Mouse (Mus musculus) spleen, embryonic (tissue): ENCODE results near the gene Cep70.

Experiments
- CTCF ChIA-PET: fragments of 350-600 bp; sonication (Branson Sonifier 250); formaldehyde crosslinking; loops from one replicate; lab custom pipeline; 2022; lab: Charles Lee

Cep70 gene

DNA sequence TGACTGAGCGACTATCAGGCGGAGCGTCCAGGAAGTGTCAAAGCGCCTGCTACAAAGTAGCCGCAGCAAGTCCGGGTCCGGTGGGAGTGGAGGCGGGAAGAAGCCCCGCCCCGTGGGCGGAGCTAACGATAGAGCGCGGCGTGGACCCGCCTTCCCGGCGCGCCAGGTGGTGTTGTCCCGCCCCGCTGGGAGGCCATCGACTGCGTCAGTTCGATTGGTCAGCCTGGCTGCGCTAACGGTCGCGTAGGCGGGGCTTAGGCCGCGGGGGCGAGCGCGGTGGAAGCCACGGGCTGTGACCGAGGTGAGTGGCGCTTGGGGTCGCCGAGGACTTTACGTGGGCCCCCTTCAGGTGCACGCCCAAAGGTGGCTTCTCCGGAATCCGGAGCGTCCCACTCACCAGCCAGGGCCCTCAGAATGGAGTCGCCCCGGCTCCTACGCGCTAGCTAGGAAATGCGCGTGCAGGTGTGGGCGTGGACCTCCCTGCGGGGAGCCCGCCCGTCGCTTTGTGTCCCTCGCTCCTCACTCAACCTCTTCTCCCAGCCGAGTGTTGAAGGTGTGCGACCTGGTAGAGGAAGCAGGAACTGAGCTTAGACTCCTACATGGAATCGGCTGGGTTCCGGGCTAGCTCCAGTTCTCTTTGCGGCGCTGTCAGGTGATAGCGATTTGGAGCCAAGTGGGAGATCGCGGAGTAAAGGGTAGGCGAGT is at the start of gene Cep70:
TSS of gene Cep70 (plus strand) at position 178 of the 705 bp plus-strand sequence.
- CTCF ChIA-PET = interaction anchor here (1.1 kb wide), 1 partner anchor 12 kb away, joined by 4 read pairs; no protein-coding TSS in a partner anchor

GRCm38 (mm10) chr9:99212643-99213042 is 30.5 kb upstream of the Cep70 start:
- CTCF ChIA-PET = no interaction called here

- CTCF ChIA-PET = no interaction called here
Measured at GRCm38 (mm10) chr9:99216182-99216581, 27.0 kb upstream of the Cep70 start.

GRCm38 (mm10) chr9:99217999-99218719 is 25.0 kb upstream of the Cep70 start:
- CTCF ChIA-PET = interaction anchor here (0.6 kb wide), 1 partner anchor 104 kb away, joined by 3 read pairs; no protein-coding TSS in a partner anchor

DNA sequence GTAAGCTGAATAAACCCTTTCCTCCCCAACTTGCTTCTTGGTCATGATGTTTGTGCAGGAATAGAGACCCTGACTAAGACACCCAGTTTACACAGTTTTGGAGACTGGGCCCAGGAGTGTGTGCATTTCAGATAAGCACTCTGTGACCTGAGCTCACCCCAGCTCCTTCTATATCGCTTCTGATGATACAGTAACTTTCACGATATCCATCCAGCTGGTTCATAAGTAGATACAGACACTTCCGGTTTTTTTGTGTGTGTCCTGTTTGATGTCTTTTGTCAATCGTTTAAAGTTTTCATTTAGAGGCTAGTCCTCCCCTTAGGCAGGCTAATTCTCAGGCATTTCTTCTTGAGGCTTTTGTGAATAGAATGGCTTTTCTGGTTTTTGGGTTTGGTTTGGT is 21.5 kb upstream of the Cep70 start:
- CTCF ChIA-PET = no interaction called here

DNA sequence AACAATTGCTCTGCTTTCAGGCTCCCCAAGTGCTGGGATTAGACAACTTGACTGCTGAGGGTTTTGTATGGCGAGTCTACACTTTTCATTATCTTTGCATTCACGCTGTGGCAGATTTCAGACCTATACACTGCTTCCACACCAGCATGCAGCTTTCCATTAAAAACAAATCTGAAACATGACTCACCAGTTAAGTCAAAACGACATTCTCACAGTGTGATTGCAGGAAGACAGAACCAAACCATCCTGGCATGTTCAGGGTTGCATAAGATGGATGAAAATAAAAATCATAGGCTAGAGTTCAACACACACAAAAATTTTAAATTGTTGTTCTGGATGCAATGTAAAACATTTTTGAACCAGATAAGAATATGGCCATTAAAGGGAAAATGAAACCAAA is 18.6 kb upstream of the Cep70 start:
- CTCF ChIA-PET = no interaction called here

DNA sequence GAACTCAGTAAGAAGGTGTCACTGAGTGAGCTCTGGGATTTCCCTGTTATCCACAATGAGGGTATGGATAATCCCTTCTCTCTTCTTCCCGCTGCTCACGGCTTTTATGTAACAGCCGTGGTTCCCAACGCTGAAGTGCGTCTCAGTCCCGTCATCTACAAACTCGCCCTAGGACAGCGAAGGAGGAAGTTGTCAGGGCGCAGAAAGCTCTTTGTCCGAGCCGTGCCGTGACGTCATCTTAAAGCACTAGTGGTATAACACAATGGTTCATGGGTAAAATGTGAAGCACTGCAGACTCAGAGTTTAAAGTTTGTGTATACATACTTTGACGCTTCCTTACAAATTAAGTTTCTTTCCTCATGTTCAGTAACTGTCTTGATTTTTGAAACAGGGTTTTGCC is 13.7 kb upstream of the Cep70 start:
- CTCF ChIA-PET = no interaction called here

DNA sequence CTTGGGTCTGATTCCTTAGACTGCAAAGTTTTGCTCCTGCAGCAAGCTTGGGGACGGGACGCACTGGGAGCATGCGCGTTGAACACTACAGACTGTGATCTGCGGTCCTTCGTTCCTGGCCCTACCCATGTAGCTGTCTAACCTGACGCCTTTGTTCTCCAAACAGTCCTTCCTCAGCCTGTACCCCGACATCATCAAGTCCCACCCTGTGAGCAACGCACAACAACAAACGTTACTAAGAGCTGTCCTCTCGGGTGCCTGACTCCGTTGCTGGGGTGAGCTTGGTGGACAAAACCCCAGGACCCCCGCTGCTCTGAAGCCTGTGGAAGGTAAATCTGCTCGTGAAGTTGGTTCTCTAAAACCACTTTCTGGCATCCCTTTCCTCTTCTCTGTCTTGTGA is 6.0 kb upstream of the Cep70 start, which contains the start of gene Faiml:
TSS of gene Faiml (minus strand) at position 101 of the 400 bp plus-strand sequence.
- CTCF ChIA-PET = no interaction called here

- CTCF ChIA-PET = no interaction called here
Measured at GRCm38 (mm10) chr9:99238276-99238675, 4.9 kb upstream of the Cep70 start.

GRCm38 (mm10) chr9:99239256-99239655 is 3.9 kb upstream of the Cep70 start:
- CTCF ChIA-PET = interaction anchor here (0.8 kb wide), 1 partner anchor 1496 kb away, joined by 3 read pairs; no protein-coding TSS in a partner anchor

- CTCF ChIA-PET = no interaction called here
Measured at GRCm38 (mm10) chr9:99240571-99240970, 2.6 kb upstream of the Cep70 start.

DNA sequence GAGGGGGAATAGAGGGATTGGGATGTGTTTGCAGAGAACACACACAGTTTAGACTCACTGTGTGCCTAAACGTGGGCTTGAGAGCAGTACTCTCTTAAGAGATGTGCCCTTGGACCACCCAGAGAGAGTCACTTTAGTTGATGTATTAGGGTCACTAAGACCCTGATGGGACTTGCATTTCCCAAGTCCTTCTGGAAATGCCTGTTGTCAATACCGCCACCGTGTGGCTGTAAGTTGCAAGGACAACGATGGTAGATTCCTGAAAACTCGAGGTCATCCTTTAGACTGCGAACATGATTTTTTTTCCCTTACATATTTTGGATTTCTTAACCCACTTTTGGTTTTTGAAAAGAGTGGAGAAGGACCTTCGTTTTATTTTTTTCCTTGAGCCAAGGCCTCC is 1.1 kb upstream of the Cep70 start:
- CTCF ChIA-PET = interaction anchor here (1.1 kb wide), 1 partner anchor 11 kb away, joined by 4 read pairs; no protein-coding TSS in a partner anchor

- CTCF ChIA-PET = interaction anchor here (0.5 to 1.1 kb wide), 2 partner anchors 11 to 222 kb away, joined by 3 to 4 read pairs; no protein-coding TSS in a partner anchor
Measured at GRCm38 (mm10) chr9:99242533-99243189, 506 bp upstream of the Cep70 start.

- CTCF ChIA-PET = no interaction called here
Measured at GRCm38 (mm10) chr9:99243895-99244293, 727 bp downstream of the Cep70 start.

GRCm38 (mm10) chr9:99248304-99248703 is 5.1 kb downstream of the Cep70 start:
- CTCF ChIA-PET = no interaction called here

DNA sequence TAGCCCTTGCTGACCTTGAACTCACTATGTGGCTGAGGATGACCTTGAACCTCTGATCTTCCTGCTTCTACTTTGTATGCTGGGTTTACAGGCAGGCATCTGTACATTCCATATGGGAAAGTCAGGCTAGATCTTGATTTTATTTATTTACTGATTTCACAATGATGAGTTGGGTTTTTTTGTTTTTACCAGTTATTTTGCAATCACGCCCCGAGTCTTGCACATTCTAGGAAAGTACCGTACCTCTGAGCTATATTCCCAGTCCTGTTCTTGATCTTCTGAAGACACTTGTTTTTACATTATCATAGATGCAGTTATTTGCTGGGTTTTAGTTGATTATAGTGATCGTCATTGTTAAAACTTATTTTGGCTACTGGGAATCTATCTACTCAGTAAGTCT is 5.7 kb downstream of the Cep70 start:
- CTCF ChIA-PET = no interaction called here

DNA sequence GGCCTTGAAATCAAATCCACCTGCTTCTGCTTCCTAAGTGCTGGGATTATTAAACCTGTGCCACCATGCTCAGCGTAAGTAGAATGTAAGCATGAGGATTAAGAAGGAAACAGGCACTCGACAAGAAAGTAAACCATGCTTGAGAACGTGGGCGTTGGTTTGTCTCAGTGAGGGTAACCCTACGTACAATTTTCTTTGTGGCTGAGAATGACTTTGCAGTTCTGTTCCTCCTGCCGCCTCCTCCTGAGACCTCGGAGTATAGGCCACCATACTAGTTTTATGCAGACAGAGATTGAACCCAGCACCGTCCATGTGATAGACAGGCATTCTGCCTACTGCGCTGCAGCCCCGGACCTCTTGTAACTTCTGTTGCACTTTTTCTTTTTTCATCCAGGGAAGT is 10.7 kb downstream of the Cep70 start:
- CTCF ChIA-PET = no interaction called here

GRCm38 (mm10) chr9:99256206-99256605 is 13.0 kb downstream of the Cep70 start:
- CTCF ChIA-PET = no interaction called here

DNA sequence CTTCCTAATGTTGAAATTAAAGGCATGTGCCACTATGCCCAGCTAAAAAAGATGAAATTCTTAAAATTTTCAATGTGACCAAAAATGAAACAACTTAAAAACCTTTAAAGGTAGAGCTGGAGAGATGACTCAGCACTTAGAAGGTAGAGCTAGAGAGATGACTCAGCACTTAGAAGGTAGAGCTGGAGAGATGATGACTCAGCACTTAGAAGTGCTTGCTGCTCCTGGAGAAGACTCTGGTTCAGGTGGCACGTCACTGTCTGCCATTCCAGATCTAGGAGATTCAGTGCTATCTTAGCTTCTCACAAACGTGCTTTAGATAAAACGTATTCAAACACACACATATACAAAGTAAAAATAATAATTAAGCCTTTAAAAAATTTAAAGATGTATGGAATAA is 13.7 kb downstream of the Cep70 start:
- CTCF ChIA-PET = no interaction called here

GRCm38 (mm10) chr9:99258891-99259290 is 15.7 kb downstream of the Cep70 start:
- CTCF ChIA-PET = no interaction called here

DNA sequence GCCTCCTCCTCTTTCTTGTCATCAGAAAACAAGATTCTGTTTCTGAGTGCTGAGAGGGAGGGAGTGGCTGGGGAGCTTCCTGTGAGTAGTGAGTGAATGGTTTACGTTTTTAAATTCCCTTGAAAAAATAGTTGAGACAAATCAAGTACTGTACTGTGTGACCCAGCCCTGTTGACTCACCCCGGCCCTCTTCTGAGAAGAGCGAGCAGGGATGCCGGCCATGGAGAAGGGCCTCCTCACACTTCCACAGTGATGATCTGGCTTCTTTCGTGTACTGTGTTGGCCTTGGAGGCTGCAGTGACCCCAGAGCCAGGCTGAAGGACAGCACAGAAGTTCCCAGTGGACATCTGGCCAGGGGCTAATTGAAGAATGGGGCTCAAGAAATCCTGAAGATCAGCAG is 61.1 kb downstream of the Cep70 start:
- CTCF ChIA-PET = no interaction called here

- CTCF ChIA-PET = no interaction called here
Measured at GRCm38 (mm10) chr9:99306226-99306625, 63.1 kb downstream of the Cep70 start.
